Mouse (Mus musculus): ENCODE data around the gene Jag1.

GRCm38 (mm10) chr2:137099211-137099734 is 17.2 kb downstream of the Jag1 start:
- TF ChIP-seq USF1 (IDR thresholded peaks at IDR 0.05; ENCODE audit: low read depth) (no peak), CTCF (IDR thresholded peaks at IDR 0.05; ENCODE audit: control insufficient read depth, insufficient read depth, insufficient read length) (no peak), MAX (IDR thresholded peaks at IDR 0.05) (no peak)

All from C2C12 (cell line).